Mouse (Mus musculus): ENCODE results near the gene Rhof.
"Not testable (repeated sequence)": the region's sequence is repeated elsewhere in the genome, so short reads cannot be mapped to it uniquely, and the experiment has no call there.

Gene Rhof

DNA sequence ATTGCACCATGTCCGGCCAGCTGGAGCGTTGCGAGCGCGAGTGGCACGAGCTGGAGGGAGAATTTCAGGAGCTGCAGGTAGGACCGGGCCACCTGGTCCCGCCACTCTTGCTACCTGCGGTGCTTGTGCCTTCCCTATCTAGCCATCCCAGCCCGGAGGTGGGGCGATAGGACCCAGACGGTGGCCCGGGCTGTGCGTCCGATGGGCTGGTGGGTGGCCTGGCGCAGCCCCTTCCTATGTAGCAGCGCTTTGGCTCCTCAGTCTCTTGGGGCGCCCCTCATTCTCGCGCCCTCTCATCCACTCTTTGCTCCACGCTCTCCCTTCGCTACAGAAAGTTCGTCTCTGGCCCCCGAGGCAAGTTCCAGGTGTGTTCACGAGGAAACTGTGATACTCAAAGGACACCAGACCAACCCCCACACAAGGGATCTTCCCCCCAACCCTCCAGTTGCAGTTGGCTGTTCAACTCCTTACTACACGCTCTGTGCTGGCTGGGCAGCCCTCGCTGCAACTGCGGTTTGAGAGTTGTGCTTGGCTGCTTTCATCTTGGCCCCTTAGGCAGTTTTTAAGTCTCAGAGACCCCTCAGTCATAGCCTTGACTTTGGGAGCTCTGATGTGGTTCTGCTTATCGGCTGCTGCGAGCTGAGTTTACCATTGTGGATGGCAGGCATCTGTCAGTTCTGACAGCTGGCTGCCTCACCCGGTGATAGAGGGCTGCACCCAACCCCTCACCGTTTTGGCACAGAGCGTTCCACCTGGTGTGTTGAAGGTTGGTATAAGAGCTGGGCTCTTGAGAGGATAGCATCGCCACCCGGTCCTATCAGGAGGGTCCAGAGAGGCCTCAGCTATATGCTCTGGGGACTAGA is 55.8 kb downstream of the Rhof start:
- DNase-seq (ENCODE audit: extremely low read depth, insufficient read length, low spot score) = no peak

DNA sequence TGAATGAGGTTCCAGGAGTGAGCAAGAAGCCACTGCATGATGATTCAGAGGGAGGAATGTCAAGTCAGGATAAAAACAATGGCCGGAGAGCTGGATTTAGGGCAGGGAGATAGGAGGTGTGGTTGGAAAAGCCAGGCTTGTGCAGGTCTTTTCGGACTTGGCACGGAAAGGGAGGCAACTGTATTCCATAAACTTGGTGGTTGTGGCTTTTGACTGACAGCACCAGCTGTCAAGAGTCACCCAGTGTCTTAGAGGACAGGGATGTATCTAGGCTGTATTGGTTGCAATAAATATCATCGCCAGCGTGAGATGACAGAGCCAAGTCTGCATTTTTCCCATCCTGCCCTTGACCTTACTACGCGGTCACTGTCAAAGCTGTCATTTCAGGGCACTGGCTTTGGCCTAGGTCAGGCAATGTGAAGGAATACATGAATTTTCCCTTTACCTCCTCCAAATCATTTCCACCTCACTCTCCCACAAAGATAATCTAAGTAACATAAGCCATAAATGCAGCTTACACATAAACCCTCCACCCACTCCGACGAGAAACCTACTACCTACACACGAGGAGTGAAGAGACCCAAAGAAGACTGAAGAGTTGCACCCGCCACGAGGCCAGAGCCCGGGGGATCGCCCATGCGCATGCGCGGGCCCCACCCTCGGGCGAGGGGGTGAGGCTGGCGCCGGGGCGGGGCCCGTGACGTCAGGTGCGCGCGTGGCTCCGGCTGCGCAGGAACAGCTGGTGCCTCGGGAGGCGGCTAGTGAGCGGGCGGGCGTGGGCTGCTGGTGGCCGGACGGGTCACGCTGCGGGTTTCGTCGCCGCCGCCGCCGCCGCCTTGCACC is 56.7 kb downstream of the Rhof start:
- peak; percentile 93 for DNase-seq (ENCODE audit: extremely low read depth, insufficient read length, low spot score)

DNA sequence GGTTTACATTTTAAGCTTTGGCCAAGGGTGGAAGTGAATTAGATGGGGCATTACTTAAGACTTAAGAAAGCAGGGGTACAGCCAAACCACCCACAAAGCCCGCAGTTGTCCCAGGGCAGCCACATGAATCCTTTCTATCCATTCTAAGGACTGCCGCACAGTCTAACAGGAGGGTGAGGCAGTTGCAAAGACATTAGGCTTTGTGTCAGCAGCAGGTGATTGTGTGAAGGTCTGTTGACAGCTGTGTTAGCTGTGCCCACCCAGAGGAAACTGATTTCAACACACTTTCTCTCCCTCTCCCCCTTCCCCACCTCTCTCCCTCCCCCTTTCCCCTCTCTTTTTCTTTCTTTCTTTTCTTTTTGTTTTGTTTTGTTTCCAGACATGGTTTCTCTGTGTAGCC is 63.8 kb downstream of the Rhof start:
- no peak for DNase-seq (ENCODE audit: extremely low read depth, insufficient read length, low spot score)

DNA sequence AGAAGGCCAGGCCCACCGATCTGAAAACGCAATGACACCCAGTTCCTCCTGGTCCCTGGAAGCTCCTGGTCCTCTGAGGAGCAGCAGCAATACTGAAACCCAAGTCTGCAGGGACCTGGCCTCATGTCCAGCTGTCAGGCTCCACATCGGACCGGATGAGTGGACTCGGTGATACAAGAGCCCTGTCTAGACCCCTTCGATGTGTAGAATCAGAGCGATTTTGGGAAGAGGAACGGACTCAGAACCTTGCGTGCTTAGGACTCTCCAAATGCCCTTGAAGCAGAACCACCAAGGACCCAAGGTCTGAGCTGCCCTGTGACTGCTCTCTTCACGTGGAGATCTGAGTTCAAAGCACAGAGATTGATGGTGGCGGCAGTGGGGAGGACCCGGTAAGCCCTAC is 64.4 kb downstream of the Rhof start, which contains the start of gene Tmem120b:
Gene Tmem120b (plus strand): TSS at position 301 of the 400 bp plus-strand sequence.
- DNase-seq (ENCODE audit: extremely low read depth, insufficient read length, low spot score) = no peak

DNA sequence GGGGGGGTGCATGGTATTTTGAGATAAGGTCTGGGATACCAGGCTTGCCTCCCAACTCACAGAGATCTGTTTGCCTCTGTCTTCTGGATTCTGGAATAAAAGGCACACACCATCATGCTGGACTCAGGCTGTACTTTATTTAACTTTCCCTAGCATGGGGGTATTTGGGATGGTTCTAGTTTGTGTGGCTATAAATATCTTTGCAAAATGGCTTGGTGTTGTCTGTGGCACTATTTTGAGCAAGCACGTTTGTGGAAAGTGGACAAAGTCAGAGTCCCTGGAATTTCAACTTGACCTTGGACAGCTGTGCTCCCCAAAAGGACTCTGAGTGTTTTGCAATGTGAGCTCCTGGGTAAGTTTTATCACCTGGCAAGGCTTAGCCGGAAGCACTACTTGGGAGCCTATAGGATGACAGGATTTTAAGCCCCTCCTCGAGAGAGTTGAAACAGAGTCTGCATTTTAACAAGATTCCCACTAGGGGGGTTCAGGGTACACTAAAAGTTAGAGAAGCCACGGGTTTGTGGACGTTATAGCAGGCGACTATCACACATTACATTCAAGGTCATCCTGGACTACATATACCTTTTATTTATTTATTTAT is 65.0 kb downstream of the Rhof start:
- DNase-seq (ENCODE audit: extremely low read depth, insufficient read length, low spot score) = no peak

DNA sequence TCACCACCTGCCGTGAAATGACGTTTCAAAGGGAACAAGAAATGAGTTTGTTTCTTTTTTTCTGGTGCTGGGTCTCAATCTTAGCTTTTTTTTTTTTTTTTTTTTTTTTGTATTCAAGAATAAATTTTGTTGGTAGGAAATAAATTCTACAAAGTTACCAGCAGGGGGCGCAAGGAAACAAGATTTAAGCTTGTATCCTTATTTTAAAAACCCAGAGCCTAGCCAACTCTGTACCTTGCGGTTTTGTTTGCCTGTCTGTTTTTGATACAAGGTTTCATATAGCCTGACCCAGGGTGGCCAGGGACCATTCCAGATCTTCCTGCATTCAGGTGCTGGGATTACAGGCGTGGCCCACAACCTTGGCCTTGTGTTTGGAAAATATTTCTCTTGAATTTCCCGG is 68.3 kb downstream of the Rhof start:
- peak; percentile 42 for DNase-seq (ENCODE audit: extremely low read depth, insufficient read length, low spot score)

DNA sequence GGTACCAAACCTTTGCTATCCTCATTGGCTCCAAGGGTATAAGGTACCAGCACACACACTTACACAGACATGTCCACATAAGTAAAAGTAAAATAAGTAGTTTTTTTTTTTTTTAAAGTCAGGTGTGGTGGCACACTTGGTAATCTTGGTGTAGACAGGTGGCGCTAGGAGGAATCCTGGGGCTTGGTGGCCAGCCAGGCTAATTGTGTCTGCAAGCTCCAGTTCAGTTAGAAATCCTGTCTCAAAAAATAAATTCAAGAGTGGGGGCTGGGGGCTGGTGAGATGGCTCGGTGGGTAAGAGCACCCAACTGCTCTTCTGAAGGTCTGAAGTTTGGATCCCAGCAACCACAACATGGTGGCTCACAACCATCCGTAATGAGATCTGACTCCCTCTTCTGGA is 69.4 kb downstream of the Rhof start:
- no peak for DNase-seq (ENCODE audit: extremely low read depth, insufficient read length, low spot score)

DNA sequence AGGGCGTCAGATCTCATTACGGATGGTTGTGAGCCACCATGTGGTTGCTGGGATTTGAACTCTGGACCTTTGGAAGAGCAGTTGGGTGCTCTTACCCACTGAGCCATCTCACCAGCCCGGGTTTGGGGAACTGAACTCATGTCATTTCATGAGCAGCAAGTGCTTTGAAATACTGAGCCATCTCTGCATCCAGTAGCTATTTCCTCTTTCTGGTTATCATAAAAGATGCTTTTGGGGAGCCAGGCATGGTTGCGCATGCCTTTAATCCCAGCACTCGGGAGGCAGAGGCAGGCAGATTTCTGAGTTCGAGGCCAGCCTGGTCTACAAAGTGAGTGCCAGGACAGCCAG is 71.1 kb downstream of the Rhof start:
- DNase-seq (ENCODE audit: extremely low read depth, insufficient read length, low spot score) = not testable (repeated sequence)

DNA sequence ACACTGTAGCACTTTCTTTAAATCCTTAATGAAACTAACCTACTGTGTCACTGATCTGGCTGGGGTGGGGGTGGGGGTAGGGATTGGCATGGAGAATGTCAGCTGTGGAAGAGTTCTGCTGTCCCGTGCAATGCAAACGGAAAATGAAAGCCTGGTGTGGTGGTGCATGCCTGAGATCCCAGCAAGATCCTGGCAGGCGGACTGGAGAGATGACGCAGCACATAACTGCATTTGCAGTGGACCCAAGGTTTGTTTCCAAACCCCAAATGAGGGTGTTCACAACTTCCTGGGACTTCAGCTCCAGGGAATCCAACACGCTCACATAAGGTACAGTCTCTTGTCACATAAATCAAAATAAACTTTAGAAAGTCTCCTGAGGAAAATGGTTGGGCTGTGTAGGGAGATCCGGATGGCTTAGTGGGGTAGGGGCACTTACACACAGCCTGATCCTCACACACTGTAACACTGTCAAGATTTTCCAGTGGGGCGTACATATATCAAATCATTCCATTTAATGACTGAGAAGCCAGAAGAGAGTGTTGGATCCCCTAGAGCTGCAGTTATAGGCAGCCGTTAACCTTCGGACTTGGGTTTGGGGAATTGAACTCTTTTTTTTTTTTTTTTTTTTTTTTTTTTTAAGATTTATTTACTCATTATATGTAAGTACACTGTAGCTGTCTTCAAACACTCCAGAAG is 71.6 kb downstream of the Rhof start:
- no peak for DNase-seq (ENCODE audit: extremely low read depth, insufficient read length, low spot score)

DNA sequence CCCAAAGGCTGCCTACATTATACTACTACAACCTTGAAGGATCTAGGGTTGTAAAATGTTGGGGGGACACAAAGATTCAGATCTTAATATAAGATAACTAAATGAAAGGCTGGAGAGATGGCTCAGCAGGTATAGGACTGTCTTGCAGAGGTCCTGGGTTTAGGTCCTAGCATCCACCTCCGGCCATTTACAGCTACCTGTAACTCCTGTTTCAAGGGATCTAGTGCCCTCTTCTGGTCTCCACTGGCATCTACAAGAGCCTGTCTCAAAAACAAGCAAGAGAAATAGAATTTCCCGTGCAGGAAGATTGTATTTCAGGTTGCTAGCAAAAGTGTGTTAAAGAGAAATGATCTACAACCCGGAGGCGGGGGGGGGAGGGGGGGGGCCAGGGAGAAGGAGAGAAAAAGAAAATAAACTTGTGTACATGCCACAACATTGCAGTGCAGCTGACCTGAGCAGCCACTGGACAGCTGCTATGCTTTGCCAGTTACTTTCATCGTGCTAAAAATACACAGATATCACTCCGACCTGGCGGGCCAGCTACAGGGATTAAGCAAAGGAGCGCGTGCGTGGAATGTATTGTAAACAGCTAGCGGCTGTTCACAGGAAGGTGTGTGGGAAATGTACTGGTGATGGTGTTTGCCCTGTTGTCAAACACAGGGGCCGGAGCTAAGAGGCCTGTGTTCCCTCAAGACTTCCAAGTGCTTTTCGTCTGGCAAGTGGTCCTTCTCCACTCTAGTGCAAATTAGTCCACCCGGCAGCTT is 72.6 kb downstream of the Rhof start:
- peak; percentile 19 for DNase-seq (ENCODE audit: extremely low read depth, insufficient read length, low spot score)

DNA sequence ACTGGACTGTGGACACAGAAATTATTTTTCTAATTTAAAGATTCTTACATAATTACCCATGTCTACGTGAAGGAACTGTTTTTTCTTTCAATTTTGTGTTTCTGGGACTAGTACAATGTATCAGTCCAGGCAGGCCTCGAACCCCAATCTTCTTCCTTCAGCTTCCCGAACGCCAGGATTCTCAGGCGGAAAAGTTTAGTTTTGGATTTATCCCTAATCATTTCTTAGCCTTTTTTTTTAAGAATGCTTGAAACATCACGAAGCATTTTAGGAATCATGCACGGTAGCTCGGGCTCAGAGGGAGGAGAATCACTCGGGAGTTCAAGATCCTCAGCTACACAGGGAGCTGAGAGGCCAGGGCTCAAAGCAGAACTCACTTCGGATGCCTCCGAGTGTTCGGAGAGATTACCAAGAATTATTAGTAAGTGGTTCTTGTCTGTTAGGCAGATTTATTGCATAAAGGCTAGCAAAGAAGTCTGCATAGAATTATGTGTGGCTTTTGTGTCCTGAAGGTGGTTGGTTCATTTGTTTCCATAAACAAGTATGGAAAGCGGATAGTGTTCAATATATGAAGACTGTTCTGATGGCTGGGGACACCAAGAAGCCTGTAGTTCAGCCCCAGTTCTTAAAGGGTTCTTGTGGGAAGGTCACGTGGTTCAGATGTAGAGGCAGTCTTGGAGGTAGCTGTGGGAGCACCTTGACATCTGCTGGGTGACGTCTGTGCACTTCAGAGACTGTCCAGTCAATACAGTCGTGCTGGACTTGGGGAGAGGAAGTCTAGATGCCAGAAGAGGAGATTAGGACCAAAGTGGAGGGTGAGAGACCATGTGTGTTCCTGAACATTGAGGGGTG is 74.0 kb downstream of the Rhof start:
- DNase-seq (ENCODE audit: extremely low read depth, insufficient read length, low spot score) = no peak

DNA sequence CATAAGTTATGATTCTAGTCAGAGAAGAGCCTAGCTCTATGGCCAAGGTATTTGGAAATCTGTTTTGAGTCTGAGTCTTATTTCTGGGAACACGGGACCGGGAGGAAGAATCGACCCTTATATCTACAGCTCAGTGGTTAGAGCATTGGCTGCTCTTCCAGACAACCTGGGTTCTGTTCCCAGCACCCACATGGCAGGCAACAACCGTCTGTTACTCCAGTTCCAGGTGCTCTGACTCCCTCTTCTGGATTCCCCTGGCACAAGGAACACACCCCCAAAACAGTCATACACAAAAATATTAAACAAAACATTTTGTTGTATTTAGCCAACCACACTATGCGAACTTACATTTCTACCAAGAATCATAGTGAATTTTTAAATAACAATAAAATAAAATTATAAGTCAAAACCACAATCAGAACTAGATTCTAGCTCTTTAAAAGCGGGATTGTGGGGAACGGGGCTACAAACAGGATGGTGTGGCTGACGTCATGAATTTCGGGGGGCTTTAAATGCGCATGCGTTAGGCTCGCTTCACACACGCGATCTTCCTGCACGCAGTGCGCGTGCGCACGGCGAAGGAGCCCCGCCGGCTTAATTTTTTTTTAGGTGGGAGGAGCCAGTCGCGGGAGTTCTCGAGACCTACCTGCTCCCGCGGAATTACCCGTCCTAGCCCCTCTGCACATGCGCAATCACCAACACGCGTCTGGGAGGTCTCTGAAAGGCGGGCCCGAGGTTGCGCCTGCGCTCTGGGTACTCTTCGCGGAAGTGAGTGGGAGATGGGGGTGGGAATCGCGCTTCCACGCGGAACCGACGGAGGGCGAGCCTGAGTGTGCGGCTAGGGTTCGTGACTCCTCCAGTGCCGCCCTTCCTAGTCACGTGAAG is 74.9 kb downstream of the Rhof start:
- DNase-seq (ENCODE audit: extremely low read depth, insufficient read length, low spot score) = peak; percentile 96

Data from 3134 (cell line).